Mouse (Mus musculus) left cerebral cortex, adult 8-10 months (tissue): ENCODE measurements around the gene Kcnk3. TPM values are rescaled to one million over a fixed set of nuclear protein-coding genes. Genes with fewer than 3 reads are reported as not detected.
A peak's percentile ranks its signal among the peaks of the same experiment; 100 is the strongest.

ENCODE experiments used
- DNase-seq, 2 experiments: peaks; one replicate each; pipeline ENCODE4 v3.0.0; 2022; ENCODE audit warnings: low spot score in 2 of 2
- total RNA-seq, 4 experiments: library from RNA; stranded (reverse); gene quantifications; 2 replicates each; pipeline ENCODE4 v1.2.4; 2022

Kcnk3 gene
- total RNA-seq, 4 experiments from 2014 or later: 19.5 to 25.2 (median 21.7) TPM

- peak in 1 of 2 experiments; percentile 41 for DNase-seq
These were observed 465 bp downstream of the Kcnk3 start for GRCm38 (mm10) chr5:30588301-30588968.

- DNase-seq: no peak
These were observed 1.1 kb downstream of the Kcnk3 start for GRCm38 (mm10) chr5:30589069-30589468.

DNA sequence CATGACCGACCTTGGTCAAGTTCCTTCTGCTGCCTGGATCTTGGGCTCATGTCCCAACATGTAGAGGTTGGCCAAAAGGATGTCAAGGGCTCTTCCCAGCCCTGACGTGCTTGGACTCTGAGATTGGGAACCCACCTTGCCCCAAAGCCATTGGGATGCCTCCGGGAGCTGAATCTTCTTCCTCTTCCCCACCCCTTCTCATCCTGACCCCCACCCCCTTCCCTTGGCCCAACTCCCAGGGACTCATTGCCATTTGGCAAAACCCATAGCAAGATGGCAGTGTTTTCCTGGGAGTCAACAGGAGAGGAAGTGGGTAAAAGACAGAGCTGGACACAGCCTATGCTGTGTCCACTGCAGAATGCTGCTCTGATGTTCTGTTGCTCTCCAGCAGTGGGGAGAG, 1.6 kb downstream of the Kcnk3 start:
- DNase-seq: no peak

GRCm38 (mm10) chr5:30590231-30590630, 2.3 kb downstream of the Kcnk3 start:
- DNase-seq: no peak

- DNase-seq: no peak
These were observed 3.3 kb downstream of the Kcnk3 start for GRCm38 (mm10) chr5:30591205-30591731.

DNA sequence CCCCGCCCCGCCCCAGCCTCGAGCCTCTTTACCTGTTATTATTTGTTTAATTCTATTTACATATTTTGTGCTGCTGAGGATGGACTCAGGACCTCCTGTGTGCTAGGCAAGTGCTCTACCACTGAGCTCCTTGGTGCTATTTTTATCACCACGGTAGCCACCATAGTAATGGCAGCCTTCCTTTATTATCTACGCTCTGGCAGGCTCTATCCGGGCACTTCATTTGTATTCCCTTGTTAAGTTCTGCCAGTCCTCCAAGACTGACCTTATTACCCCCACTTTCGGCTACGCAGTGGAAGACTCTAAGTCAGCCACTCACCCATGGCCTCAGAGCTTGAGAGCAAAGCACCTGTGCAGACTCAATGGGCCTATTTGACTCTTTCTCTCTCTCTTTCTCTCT, 3.8 kb downstream of the Kcnk3 start:
- DNase-seq: no peak

GRCm38 (mm10) chr5:30592279-30592980, 4.5 kb downstream of the Kcnk3 start:
- DNase-seq: no peak

DNA sequence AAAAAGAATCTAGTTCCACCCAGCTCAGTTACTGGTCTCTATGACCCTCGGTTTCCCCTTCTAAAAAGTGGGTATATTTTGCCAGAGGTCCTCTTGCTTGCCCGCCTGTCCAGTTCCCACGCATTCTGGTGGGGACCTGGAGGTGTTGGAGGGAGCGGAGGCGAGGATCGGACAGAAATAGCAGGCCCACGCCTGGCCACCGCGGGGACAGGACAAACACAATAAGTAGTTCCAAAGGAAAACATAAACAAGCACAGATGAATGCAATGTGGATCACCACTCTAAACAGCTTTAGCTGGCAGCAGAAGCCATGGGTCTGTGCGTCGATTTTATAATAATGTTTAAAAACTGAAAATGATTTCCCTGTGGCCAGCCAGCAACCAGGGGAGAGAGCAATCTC, 5.4 kb downstream of the Kcnk3 start:
- no peak for DNase-seq

DNA sequence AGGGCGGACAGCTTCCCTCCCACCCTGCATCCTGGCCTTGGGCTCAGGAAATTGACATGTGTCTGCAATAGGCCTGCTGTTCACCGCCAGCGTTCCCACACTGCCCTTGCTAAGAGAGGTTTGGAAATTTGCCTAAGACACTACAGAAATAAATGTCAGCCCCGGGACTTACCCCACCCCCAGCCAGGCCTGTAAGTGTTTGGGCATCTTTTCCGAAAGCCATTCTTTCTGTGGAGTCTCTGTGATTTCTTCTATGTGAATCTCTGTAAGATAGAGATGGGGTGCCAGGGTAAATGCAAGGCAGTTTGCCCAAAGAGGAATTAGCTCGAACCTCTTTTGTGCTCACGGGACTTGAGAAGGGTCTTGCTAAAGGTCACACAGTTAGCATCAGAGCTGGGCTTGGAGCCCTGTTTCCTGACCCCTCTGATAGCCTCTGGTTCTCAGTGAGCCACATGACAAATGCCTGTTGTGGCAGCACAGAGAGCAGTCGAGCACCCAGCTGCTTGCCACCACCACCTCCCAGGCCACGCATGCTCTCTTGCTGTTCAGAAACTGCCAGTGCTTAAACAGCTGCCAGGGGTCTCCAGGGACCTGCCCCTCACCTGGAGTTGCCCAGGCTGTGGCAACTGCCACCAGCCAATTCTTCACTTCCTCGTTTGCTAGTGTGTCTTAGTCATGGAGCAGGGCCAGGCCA, 6.0 kb downstream of the Kcnk3 start:
- no peak for DNase-seq

GRCm38 (mm10) chr5:30594953-30595560, 7.1 kb downstream of the Kcnk3 start:
- no peak for DNase-seq

GRCm38 (mm10) chr5:30601397-30601796, 13.4 kb downstream of the Kcnk3 start:
- DNase-seq: no peak

- no peak for DNase-seq
These were observed 15.3 kb downstream of the Kcnk3 start for GRCm38 (mm10) chr5:30603255-30603654.

DNA sequence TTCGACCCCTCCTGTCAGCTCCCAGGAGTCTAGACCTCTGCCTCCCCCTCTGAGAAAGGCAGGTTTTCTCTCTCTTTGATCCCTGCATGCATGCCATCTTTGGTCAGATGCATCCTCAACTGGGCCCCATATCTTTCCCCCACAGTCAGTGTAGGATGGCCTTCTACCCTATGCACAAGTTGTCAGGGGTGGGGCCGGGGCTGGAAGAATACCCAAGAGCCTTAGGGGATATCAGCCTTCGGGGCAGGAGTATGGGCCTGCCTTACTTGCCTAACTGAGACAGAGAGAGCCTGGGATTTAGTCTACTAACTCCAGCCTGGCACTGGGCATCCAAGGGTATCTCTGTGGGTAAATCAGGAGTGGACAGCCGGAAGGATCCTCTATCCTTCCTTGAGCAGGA, 16.0 kb downstream of the Kcnk3 start:
- no peak for DNase-seq

GRCm38 (mm10) chr5:30604769-30605188, 16.8 kb downstream of the Kcnk3 start:
- no peak for DNase-seq

DNA sequence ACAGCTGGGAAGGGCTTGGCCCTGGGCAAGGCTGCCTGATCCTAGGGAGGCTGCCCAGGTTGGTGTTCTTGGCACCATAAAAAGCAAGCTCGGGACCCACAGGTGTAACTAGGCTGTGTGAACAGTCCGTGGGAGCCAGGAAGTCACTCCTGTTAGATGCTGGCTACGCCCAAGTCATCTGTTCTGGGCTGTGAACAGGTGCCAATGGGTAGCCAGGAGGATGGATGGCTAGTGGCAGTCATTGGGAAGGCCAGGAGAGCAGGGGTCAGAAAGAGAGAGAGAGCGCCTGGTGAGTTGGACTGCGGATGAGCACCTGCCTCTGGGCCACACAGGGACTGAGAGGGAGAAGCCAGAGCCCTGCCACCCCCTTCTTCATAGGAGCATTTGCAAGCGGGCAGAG, 17.7 kb downstream of the Kcnk3 start:
- DNase-seq: no peak

- DNase-seq: peak; percentile 56 to 90
These were observed 18.6 kb downstream of the Kcnk3 start for GRCm38 (mm10) chr5:30606424-30607073.

- no peak for DNase-seq
These were observed 21.1 kb downstream of the Kcnk3 start for GRCm38 (mm10) chr5:30609094-30609493.

DNA sequence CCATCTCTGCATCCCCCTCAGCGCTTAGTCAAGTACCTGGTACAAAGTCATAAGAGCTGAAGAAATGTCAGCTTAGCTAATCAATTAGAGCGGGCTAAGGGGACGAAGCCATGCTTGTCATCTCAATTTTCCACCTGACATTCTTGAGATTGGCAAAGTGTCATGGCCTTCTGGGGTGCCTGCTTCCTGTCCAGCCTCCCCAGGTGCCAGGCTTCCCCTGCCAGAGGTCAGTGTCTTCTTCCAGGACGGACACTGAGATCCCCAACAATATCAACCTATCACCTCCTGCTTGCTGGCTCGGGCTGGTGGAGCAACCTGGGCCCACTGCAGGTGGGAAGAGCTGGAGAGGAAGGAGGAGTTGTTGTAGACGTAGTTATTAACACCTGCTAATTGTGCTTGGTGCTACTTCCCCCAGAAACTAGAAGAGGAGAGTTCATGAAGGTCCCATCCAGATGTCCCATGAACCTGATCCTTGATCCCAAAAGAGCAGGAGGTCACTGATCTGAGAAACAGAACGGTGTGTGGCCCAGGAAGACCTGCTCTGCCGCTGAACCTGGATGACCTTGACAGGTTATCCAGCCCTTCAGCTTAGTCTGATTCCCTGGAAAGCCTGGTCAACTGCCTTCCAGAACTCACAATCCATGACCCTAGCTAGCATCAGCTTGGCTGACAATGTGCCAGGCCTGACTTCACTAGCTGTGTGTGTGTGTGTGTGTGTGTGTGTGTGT, 22.1 kb downstream of the Kcnk3 start:
- DNase-seq: no peak

DNA sequence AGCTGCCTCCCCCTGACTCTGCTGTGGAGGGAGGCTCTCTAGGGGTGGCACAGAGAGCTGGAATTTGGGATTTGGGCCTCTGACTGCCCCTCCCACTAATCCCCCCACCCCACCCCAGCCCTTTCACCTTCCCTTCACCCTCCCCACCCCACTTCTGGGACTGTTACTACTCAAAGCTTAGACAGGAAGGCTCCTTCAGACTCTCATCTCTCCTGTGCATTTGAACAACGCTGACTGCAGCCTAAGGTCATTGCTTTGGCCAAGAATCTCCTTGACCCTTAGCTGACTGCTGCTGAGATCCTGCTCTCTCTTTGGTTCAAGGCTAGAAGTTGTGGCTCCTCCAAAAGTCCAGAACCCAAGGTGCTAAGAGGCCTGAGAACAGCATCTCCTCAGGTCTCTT, 23.1 kb downstream of the Kcnk3 start:
- no peak for DNase-seq

GRCm38 (mm10) chr5:30611689-30612088, 23.7 kb downstream of the Kcnk3 start:
- no peak for DNase-seq

DNA sequence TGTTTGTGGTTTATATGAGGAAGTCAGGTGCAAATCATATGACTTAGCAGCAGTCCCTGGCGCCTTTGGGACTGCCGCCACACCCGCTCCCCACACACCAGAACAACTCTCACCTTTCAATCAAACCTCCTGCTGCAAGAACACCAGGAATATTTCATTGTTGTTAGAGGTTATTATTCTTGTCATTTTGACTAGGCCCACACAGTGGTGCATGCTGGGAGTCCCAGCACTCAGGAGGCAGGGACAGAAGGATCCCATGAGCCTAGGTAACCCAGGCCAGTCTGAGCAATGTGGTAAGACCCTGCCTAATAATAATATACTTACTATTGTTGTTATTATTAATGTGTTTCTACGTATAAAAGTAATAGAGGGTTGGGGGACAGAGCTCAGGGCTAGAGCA, 24.6 kb downstream of the Kcnk3 start:
- no peak for DNase-seq
